Mouse (Mus musculus): ENCODE data around the gene Gm5134.

The Gm5134 gene

GRCm38 (mm10) chr10:75954381-75954811 is at the start of gene Gm5134:
Gene Gm5134, plus strand, starts transcription at chr10:75954514.
- DNase-seq, result no peak

GRCm38 (mm10) chr10:75906882-75907281 is 47.4 kb upstream of the Gm5134 start:
- DNase-seq, result no peak

GRCm38 (mm10) chr10:75910698-75911097 is 43.6 kb upstream of the Gm5134 start:
- no peak for DNase-seq

- DNase-seq, result no peak
These were observed 41.2 kb upstream of the Gm5134 start for GRCm38 (mm10) chr10:75913013-75913589.

- DNase-seq, result no peak
These were observed 38.8 kb upstream of the Gm5134 start for GRCm38 (mm10) chr10:75915557-75915956.

- DNase-seq, result no peak
These were observed 37.5 kb upstream of the Gm5134 start for GRCm38 (mm10) chr10:75916840-75917239.

GRCm38 (mm10) chr10:75919026-75919425 is 35.3 kb upstream of the Gm5134 start:
- no peak for DNase-seq

GRCm38 (mm10) chr10:75921026-75921725 is 33.1 kb upstream of the Gm5134 start, which contains the start of gene Smarcb1:
Gene Smarcb1, minus strand, starts transcription at chr10:75921617.
- peak; percentile 96 for DNase-seq

- peak; percentile 72 for DNase-seq
These were observed 32.4 kb upstream of the Gm5134 start for GRCm38 (mm10) chr10:75921726-75922560.

- DNase-seq, result no peak
These were observed 30.0 kb upstream of the Gm5134 start for GRCm38 (mm10) chr10:75924324-75924723.

- DNase-seq, result no peak
These were observed 27.9 kb upstream of the Gm5134 start for GRCm38 (mm10) chr10:75926396-75926795.

GRCm38 (mm10) chr10:75930304-75930703 is 24.0 kb upstream of the Gm5134 start:
- no peak for DNase-seq

GRCm38 (mm10) chr10:75931311-75931710 is 23.0 kb upstream of the Gm5134 start:
- DNase-seq, result no peak

- DNase-seq, result no peak
These were observed 22.1 kb upstream of the Gm5134 start for GRCm38 (mm10) chr10:75932081-75932678.

GRCm38 (mm10) chr10:75932891-75933290 is 21.4 kb upstream of the Gm5134 start, which contains the start of gene Chchd10:
Gene Chchd10, plus strand, starts transcription at chr10:75933130.
- DNase-seq, result no peak

GRCm38 (mm10) chr10:75934991-75935390 is 19.3 kb upstream of the Gm5134 start:
- DNase-seq, result no peak

- DNase-seq, result peak; percentile 90
These were observed 18.4 kb upstream of the Gm5134 start, which contains the start of gene Mmp11 for GRCm38 (mm10) chr10:75935680-75936541. Gene Mmp11, minus strand, starts transcription at chr10:75936496.

GRCm38 (mm10) chr10:75936909-75937667 is 17.2 kb upstream of the Gm5134 start:
- no peak for DNase-seq

GRCm38 (mm10) chr10:75937851-75938643 is 16.3 kb upstream of the Gm5134 start:
- DNase-seq, result no peak

- no peak for DNase-seq
These were observed 14.7 kb upstream of the Gm5134 start for GRCm38 (mm10) chr10:75939481-75940234.
